Mouse (Mus musculus) olfactory bulb, adult 2 months (tissue): ENCODE measurements around the gene Maz. TPM values are rescaled to one million over a fixed set of nuclear protein-coding genes. Genes with fewer than 3 reads are reported as not detected.

Experiments used
- H3K27ac ChIP-seq: fragments of 200-500 bp; 2 replicates; pipeline ENCODE4 v1.5.1; 2012; ENCODE audit warnings: low read depth, low read length; ENCODE audit not compliant: insufficient read depth
- H3K4me1 ChIP-seq: fragments of 200-500 bp; 2 replicates; pipeline ENCODE4 v1.6.1; 2012; ENCODE audit warnings: low read length; ENCODE audit not compliant: control insufficient read depth, insufficient read depth
- H3K4me3 ChIP-seq: fragments of 200-500 bp; 2 replicates; pipeline ENCODE4 v1.5.1; 2012; ENCODE audit warnings: mild to moderate bottlenecking, low read depth, low read length, moderate library complexity; ENCODE audit not compliant: insufficient read depth
- CTCF ChIP-seq: fragments of 200-500 bp; IDR thresholded peaks from 2 replicates; pipeline ENCODE4 v1.5.1; 2012; ENCODE audit warnings: low read depth, mild to moderate bottlenecking, low read length, moderate library complexity; ENCODE audit not compliant: insufficient read depth
- POLR2A ChIP-seq: fragments of 200-500 bp; IDR thresholded peaks from 2 replicates; pipeline ENCODE4 v1.6.1; 2012; ENCODE audit warnings: mild to moderate bottlenecking, low read depth, low read length, moderate library complexity; ENCODE audit not compliant: insufficient read depth
- WGBS: fragments of 180-500 bp; shearing (Covaris S2); methylation state at CpG from one replicate; pipeline ENCODE4 v1.1.7; 2018; 5-methylcytosine and 5-hydroxymethylcytosine counted together
- polyA plus RNA-seq: library from polyadenylated mRNA; stranded (reverse); fragments of >200 nt; gene quantifications from 2 replicates; pipeline ENCODE4 v1.2.4, GENCODE M21; 2012; ENCODE audit warnings: low replicate concordance; ENCODE audit not compliant: missing spikeins, insufficient read depth, insufficient read length

The Maz gene
- polyA plus RNA-seq, 1 experiment, result 437 TPM

GRCm38 (mm10) chr7:127012374-127012773 lies 14.5 kb downstream of the Maz start:
- 92% methylated on average over 6 of the region's 6 CpGs for WGBS
- no peak for TF ChIP-seq POLR2A
- TF ChIP-seq CTCF, result no peak
- Histone ChIP-seq H3K27ac (no peak overlapping the region), H3K4me1 (peaks cover 36% of the 10 kb centered on the region), H3K4me3 (no peak overlapping the region)

GRCm38 (mm10) chr7:127011717-127012116 lies 15.1 kb downstream of the Maz start:
- H3K4me3 ChIP-seq, result no peak overlapping the region
- peaks cover 36% of the 10 kb centered on the region for H3K4me1 ChIP-seq
- WGBS, result 65% methylated on average over 2 of the region's 2 CpGs
- no peak overlapping the region for H3K27ac ChIP-seq
- TF ChIP-seq POLR2A (no peak), CTCF (no peak)

- no peak overlapping the region for H3K4me3 ChIP-seq
- TF ChIP-seq POLR2A (no peak), CTCF (no peak)
- peaks cover 36% of the 10 kb centered on the region for H3K4me1 ChIP-seq
- WGBS, result 96% methylated on average over 2 of the region's 2 CpGs
- no peak overlapping the region for H3K27ac ChIP-seq
Observed at GRCm38 (mm10) chr7:127011051-127011450, 15.8 kb downstream of the Maz start.

- H3K4me3 ChIP-seq, result no peak overlapping the region
- H3K4me1 ChIP-seq, result peaks cover 22% of the 10 kb centered on the region
- TF ChIP-seq POLR2A, result no peak
- no peak for TF ChIP-seq CTCF
- WGBS, result 82% methylated on average over 17 of the region's 17 CpGs
- no peak overlapping the region for H3K27ac ChIP-seq
Observed at GRCm38 (mm10) chr7:127009307-127010085, 17.3 kb downstream of the Maz start.

GRCm38 (mm10) chr7:127008239-127009019 lies 18.4 kb downstream of the Maz start:
- no peak overlapping the region for H3K4me3 ChIP-seq
- 49% methylated on average over 9 of the region's 9 CpGs for WGBS
- H3K27ac ChIP-seq, result peak overlapping the region; percentile 89
- H3K4me1 ChIP-seq, result peaks cover 13% of the 10 kb centered on the region
- no peak for TF ChIP-seq CTCF
- no peak for TF ChIP-seq POLR2A

- no peak overlapping the region for H3K27ac ChIP-seq
- H3K4me3 ChIP-seq, result no peak overlapping the region
- 82% methylated on average over 6 of the region's 6 CpGs for WGBS
- H3K4me1 ChIP-seq, result peaks cover 10% of the 10 kb centered on the region
- TF ChIP-seq POLR2A (no peak), CTCF (no peak)
Observed at GRCm38 (mm10) chr7:127007313-127008024, 19.4 kb downstream of the Maz start.

- TF ChIP-seq CTCF, result no peak
- TF ChIP-seq POLR2A, result no peak
- 83% methylated on average over 4 of the region's 4 CpGs for WGBS
Observed at GRCm38 (mm10) chr7:127004122-127004875, 22.5 kb downstream of the Maz start.

GRCm38 (mm10) chr7:127003620-127004019 lies 23.2 kb downstream of the Maz start:
- TF ChIP-seq CTCF (no peak), POLR2A (no peak)
- 87% methylated on average over 5 of the region's 5 CpGs for WGBS
- H3K4me1 ChIP-seq, result peaks cover 7% of the 10 kb centered on the region
- H3K27ac ChIP-seq, result no peak overlapping the region
- no peak overlapping the region for H3K4me3 ChIP-seq

More at GRCm38 (mm10) chr7:127004122-127004875, 22.5 kb downstream of the Maz start:
- Histone ChIP-seq H3K4me3 (no peak overlapping the region), H3K4me1 (peaks cover 10% of the 10 kb centered on the region), H3K27ac (no peak overlapping the region)

- 89% methylated on average over 10 of the region's 10 CpGs for WGBS
- Histone ChIP-seq H3K4me3 (no peak overlapping the region), H3K4me1 (no peaks in the 10 kb centered on the region), H3K27ac (no peak overlapping the region)
- TF ChIP-seq CTCF (no peak), POLR2A (no peak)
Observed at GRCm38 (mm10) chr7:126999568-126999967, 27.3 kb downstream of the Maz start.
